Mouse (Mus musculus) frontal cortex, adult 2 months (tissue): ENCODE measurements at regions not wholly inside any gene's neighbourhood (a gene's known extent, or its start where the extent isn't known, plus 50 kb on each side); places are given as distances from the start of the nearest gene placed in this dataset.

Source experiments
- DNase-seq, 2 experiments: peaks; one replicate each; pipeline ENCODE4 v3.0.0; 2022; ENCODE audit warnings: low spot score in 1 of 2; ENCODE audit errors: extremely low spot score in 1 of 2

GRCm38 (mm10) chr17:7680658-7681057 is 146.4 kb downstream of the Fndc1 start:
- DNase-seq: no peak

GRCm38 (mm10) chr17:7679786-7680185 is 147.3 kb downstream of the Fndc1 start:
- no peak for DNase-seq

GRCm38 (mm10) chr17:7678898-7679297 is 148.2 kb downstream of the Fndc1 start:
- no peak for DNase-seq

- DNase-seq: no peak
Observed at GRCm38 (mm10) chr17:7677796-7678195, 149.3 kb downstream of the Fndc1 start.

- no peak for DNase-seq
Observed at GRCm38 (mm10) chr17:7677301-7677700, 149.8 kb downstream of the Fndc1 start.

- no peak for DNase-seq
Observed at GRCm38 (mm10) chr17:7676776-7677175, 150.3 kb downstream of the Fndc1 start.

- no peak for DNase-seq
Observed at GRCm38 (mm10) chr17:7674511-7674910, 152.6 kb downstream of the Fndc1 start.

- no peak for DNase-seq
Observed at GRCm38 (mm10) chr17:7667826-7668225, 159.3 kb downstream of the Fndc1 start.

- no peak for DNase-seq
Observed at GRCm38 (mm10) chr17:7666781-7667398, 160.2 kb downstream of the Fndc1 start.

GRCm38 (mm10) chr17:7666207-7666606 is 160.9 kb downstream of the Fndc1 start:
- DNase-seq: no peak

GRCm38 (mm10) chr17:7665686-7666085 is 161.4 kb downstream of the Fndc1 start:
- DNase-seq: no peak

GRCm38 (mm10) chr17:7663896-7664880 is 162.9 kb downstream of the Fndc1 start:
- DNase-seq: no peak

GRCm38 (mm10) chr17:7656503-7656902 is 170.6 kb downstream of the Fndc1 start:
- no peak for DNase-seq

GRCm38 (mm10) chr17:7655966-7656365 is 171.1 kb downstream of the Fndc1 start:
- no peak for DNase-seq

GRCm38 (mm10) chr17:7654064-7654564 is 173.0 kb downstream of the Fndc1 start:
- no peak for DNase-seq

- DNase-seq: no peak
Observed at GRCm38 (mm10) chr17:7652037-7652436, 175.1 kb downstream of the Fndc1 start.

GRCm38 (mm10) chr17:7650417-7650816 is 176.7 kb downstream of the Fndc1 start:
- no peak for DNase-seq

GRCm38 (mm10) chr17:7644857-7645481 is 182.1 kb downstream of the Fndc1 start:
- DNase-seq: no peak

GRCm38 (mm10) chr17:7643640-7644039 is 183.5 kb downstream of the Fndc1 start:
- no peak for DNase-seq

GRCm38 (mm10) chr17:7642442-7642887 is 184.6 kb downstream of the Fndc1 start:
- DNase-seq: no peak

GRCm38 (mm10) chr17:7634291-7634664 is 192.8 kb downstream of the Fndc1 start:
- no peak for DNase-seq
